Mouse (Mus musculus): ENCODE data around the gene Olfr325.

- TF ChIP-seq POLR2A (IDR thresholded peaks at IDR 0.05; ENCODE audit: low read depth, low read length) (no peak), CTCF (IDR thresholded peaks at IDR 0.05; ENCODE audit: extremely low read depth, insufficient read length, insufficient replicate concordance, low read depth, low read length) (no peak)
Measured at GRCm38 (mm10) chr11:58546322-58546721, 31.2 kb upstream of the Olfr325 start, which contains the start of gene Olfr329-ps.
